Mouse (Mus musculus) forebrain, postnatal 0 days (tissue): ENCODE results near the gene Platr25. TPM values are rescaled to one million over a fixed set of nuclear protein-coding genes. Genes with fewer than 3 reads are reported as not detected.
"Not testable (repeated sequence)": the region's sequence is repeated elsewhere in the genome, so short reads cannot be mapped to it uniquely, and the experiment has no call there.

ENCODE experiments used
- ATAC-seq: fragments of 200-750 bp; cut with Nextera tagmentation; 2 replicates; pipeline ENCODE4 v1.8.0; 2017; ENCODE audit warnings: mild to moderate bottlenecking, moderate library complexity
- DNase-seq: peaks from one replicate; pipeline ENCODE4 v3.0.0-alpha.2; 2015
- H3K27ac ChIP-seq: fragments of 300-500 bp; sonication (generic); 2 replicates; pipeline ENCODE4 v1.5.1; 2014; ENCODE audit warnings: low read depth, mild to moderate bottlenecking, antibody characterized with exemption, low read length, moderate library complexity, mixed read lengths
- H3K27me3 ChIP-seq: fragments of 300-500 bp; sonication (generic); 2 replicates; pipeline ENCODE4 v1.6.1; 2014; ENCODE audit warnings: mild to moderate bottlenecking, low read length, mixed read lengths; ENCODE audit not compliant: insufficient read depth
- H3K36me3 ChIP-seq: fragments of 300-500 bp; sonication (generic); 2 replicates; pipeline ENCODE4 v1.6.1; 2014; ENCODE audit warnings: mild to moderate bottlenecking, moderate library complexity; ENCODE audit not compliant: insufficient read depth
- H3K4me1 ChIP-seq: fragments of 300-500 bp; sonication (generic); 2 replicates; pipeline ENCODE4 v1.6.1; 2014; ENCODE audit warnings: antibody characterized with exemption; ENCODE audit not compliant: insufficient read depth
- H3K4me2 ChIP-seq: fragments of 300-500 bp; sonication (generic); 2 replicates; pipeline ENCODE4 v1.6.1; 2014; ENCODE audit warnings: low read depth, mild to moderate bottlenecking, moderate library complexity
- H3K4me3 ChIP-seq: fragments of 300-500 bp; sonication (generic); 2 replicates; pipeline ENCODE4 v1.5.1; 2014; ENCODE audit warnings: low read depth, low read length, mixed read lengths
- H3K9ac ChIP-seq: fragments of 300-500 bp; sonication (generic); 2 replicates; pipeline ENCODE4 v1.6.1; 2014; ENCODE audit warnings: mild to moderate bottlenecking
- H3K9me3 ChIP-seq: fragments of 300-500 bp; sonication (generic); 2 replicates; pipeline ENCODE4 v1.6.1; 2016; ENCODE audit warnings: low read length
- CTCF ChIP-seq: sonication (generic); IDR thresholded peaks from 2 replicates; pipeline ENCODE4 v1.5.1; 2016; ENCODE audit warnings: antibody characterized with exemption, control low read depth, low read depth
- WGBS: fragments of 180-500 bp; shearing (Covaris S2); extraction: QIAGEN DNeasy Blood & Tissue Kit; methylation state at CpG from one replicate; pipeline ENCODE4 v1.1.7; 2014; 5-methylcytosine and 5-hydroxymethylcytosine counted together
- polyA plus RNA-seq: library from polyadenylated mRNA; unstranded; fragments of >200 nt; fragmentation: Nextera tagmentation; extraction: Ambion mirVana; gene quantifications from 2 replicates; pipeline ENCODE4 v1.2.1, GENCODE M21; 2015
- total RNA-seq: library from RNA; depleted of rRNA; stranded (reverse); fragments of >200 nt; gene quantifications from 2 replicates; pipeline ENCODE4 v1.2.3, GENCODE M21; 2014; rRNA removed

The Platr25 gene
- total RNA-seq (18.6 and 22.2 TPM in 2 replicates), polyA plus RNA-seq (18.4 and 18.7 TPM in 2 replicates)

GRCm38 (mm10) chr13:62760432-62761415, at the start of gene Platr25:
Platr25 (minus strand) TSS chr13:62760709.
- 9% methylated on average over 20 of the region's 20 CpGs for WGBS
- Histone ChIP-seq H3K4me2 (peak within 1 kb of the TSS; percentile 61), H3K4me3 (peak within 1 kb of the TSS; percentile 43), H3K9ac (peak within 1 kb of the TSS; percentile 55)
- not testable (repeated sequence) for H3K9me3 ChIP-seq, H3K27ac ChIP-seq, H3K27me3 ChIP-seq, H3K4me1 ChIP-seq, H3K36me3 ChIP-seq
- DNase-seq (peak; percentile 79), ATAC-seq (peak; percentile 95)

- H3K4me3 ChIP-seq, H3K9me3 ChIP-seq, H3K36me3 ChIP-seq, H3K27me3 ChIP-seq, ATAC-seq, H3K4me2 ChIP-seq, H3K4me1 ChIP-seq, H3K27ac ChIP-seq, H3K9ac ChIP-seq, DNase-seq: not testable (repeated sequence)
- 90% methylated on average over 6 of the region's 6 CpGs for WGBS
Measured at GRCm38 (mm10) chr13:62807981-62808380, 47.5 kb upstream of the Platr25 start.

GRCm38 (mm10) chr13:62786135-62786493, 25.6 kb upstream of the Platr25 start:
- H3K9ac ChIP-seq: peak overlapping the region; percentile 29; the same call in 1 of the 2 replicates
- 35% methylated on average over 2 of the region's 2 CpGs for WGBS
- H3K9me3 ChIP-seq: not testable (repeated sequence)

GRCm38 (mm10) chr13:62785199-62786134, 25.0 kb upstream of the Platr25 start, which contains the start of gene Gm5141:
Gm5141 (minus strand) TSS chr13:62785808.
- Histone ChIP-seq H3K4me3 (peak within 1 kb of the TSS; percentile 44), H3K4me2 (peak within 1 kb of the TSS; percentile 66), H3K9ac (peak within 1 kb of the TSS; percentile 61)
- H3K27me3 ChIP-seq, H3K27ac ChIP-seq, H3K9me3 ChIP-seq, H3K36me3 ChIP-seq, H3K4me1 ChIP-seq: not testable (repeated sequence)
- DNase-seq (peak; percentile 74), ATAC-seq (peak; percentile 100)
- WGBS: 6% methylated on average over 21 of the region's 23 CpGs

More at GRCm38 (mm10) chr13:62786135-62786493, 25.6 kb upstream of the Platr25 start:
- H3K4me1 ChIP-seq, H3K27me3 ChIP-seq, ATAC-seq, H3K27ac ChIP-seq, H3K36me3 ChIP-seq, DNase-seq: not testable (repeated sequence)
- Histone ChIP-seq H3K4me2 (peak overlapping the region; percentile 66), H3K4me3 (peak overlapping the region; percentile 44)

- not testable (repeated sequence) for ATAC-seq, H3K4me2 ChIP-seq, H3K9me3 ChIP-seq, H3K27me3 ChIP-seq, H3K4me3 ChIP-seq, H3K4me1 ChIP-seq, H3K27ac ChIP-seq, H3K9ac ChIP-seq, H3K36me3 ChIP-seq
- 72% methylated on average over 2 of the region's 2 CpGs for WGBS
- DNase-seq: peak; percentile 29
- peak; percentile 68 for TF ChIP-seq CTCF
Measured at GRCm38 (mm10) chr13:62763806-62764205, 3.3 kb upstream of the Platr25 start.

- Histone ChIP-seq H3K9ac (no peak overlapping the region), H3K4me1 (no peaks in the 10 kb centered on the region), H3K27me3 (no peaks in the 10 kb centered on the region), H3K27ac (no peak overlapping the region), H3K4me2 (no peak overlapping the region), H3K4me3 (no peak overlapping the region), H3K36me3 (no peaks in the 10 kb centered on the region), H3K9me3 (no peaks in the 10 kb centered on the region)
- no peak for TF ChIP-seq CTCF
- 98% methylated on average over 2 of the region's 2 CpGs for WGBS
- ATAC-seq (no peak), DNase-seq (no peak)
Measured at GRCm38 (mm10) chr13:62733322-62733721, 27.2 kb downstream of the Platr25 start.

- not testable (repeated sequence) for H3K27me3 ChIP-seq, ATAC-seq, H3K9me3 ChIP-seq, DNase-seq, H3K4me1 ChIP-seq, H3K4me3 ChIP-seq, H3K9ac ChIP-seq, H3K4me2 ChIP-seq, H3K27ac ChIP-seq, H3K36me3 ChIP-seq
- 91% methylated on average over 8 of the region's 8 CpGs for WGBS
Measured at GRCm38 (mm10) chr13:62712611-62713010, 47.9 kb downstream of the Platr25 start.

GRCm38 (mm10) chr13:62685287-62685648, 75.2 kb downstream of the Platr25 start:
- not testable (repeated sequence) for H3K9me3 ChIP-seq, H3K4me1 ChIP-seq, H3K36me3 ChIP-seq, H3K27ac ChIP-seq, DNase-seq, ATAC-seq, H3K27me3 ChIP-seq
- 9% methylated on average over 4 of the region's 4 CpGs for WGBS
- H3K4me2 ChIP-seq: peak overlapping the region; percentile 49
- H3K4me3 ChIP-seq: peak overlapping the region; percentile 38
- peak overlapping the region; percentile 43 for H3K9ac ChIP-seq

- peak overlapping the region; percentile 49 for H3K4me2 ChIP-seq
- DNase-seq (peak; percentile 79), ATAC-seq (peak; percentile 100)
- H3K9me3 ChIP-seq, H3K4me1 ChIP-seq, H3K36me3 ChIP-seq, H3K27me3 ChIP-seq: not testable (repeated sequence)
- WGBS: under 1% methylated on average over 15 of the region's 20 CpGs
- H3K27ac ChIP-seq: peak overlapping the region; percentile 40; the same call in 1 of the 2 replicates
- H3K9ac ChIP-seq: peak overlapping the region; percentile 43
- peak overlapping the region; percentile 38 for H3K4me3 ChIP-seq
Measured at GRCm38 (mm10) chr13:62684608-62685286, 75.8 kb downstream of the Platr25 start.
